Mouse (Mus musculus): ENCODE measurements around the gene Gsta4. TPM values are rescaled to one million over a fixed set of nuclear protein-coding genes. Genes with fewer than 3 reads are reported as not detected.

Gsta4 gene
- total RNA-seq, 2 experiments from 2014 or later = 33.9 to 39.5 TPM

- DNase-seq (ENCODE audit: low spot score in 2 of 2) = peak in 1 of 2 experiments; percentile 35
Observed at GRCm38 (mm10) chr9:78176831-78177230, 5.7 kb upstream of the Gsta4 start.

GRCm38 (mm10) chr9:78178197-78178596 is 4.4 kb upstream of the Gsta4 start:
- DNase-seq (ENCODE audit: low spot score in 2 of 2) = no peak

GRCm38 (mm10) chr9:78179071-78179470 is 3.5 kb upstream of the Gsta4 start:
- DNase-seq (ENCODE audit: low spot score in 2 of 2) = no peak

GRCm38 (mm10) chr9:78185686-78186085 is 3.1 kb downstream of the Gsta4 start:
- no peak for DNase-seq (ENCODE audit: low spot score in 2 of 2)

GRCm38 (mm10) chr9:78188910-78189309 is 6.3 kb downstream of the Gsta4 start:
- DNase-seq (ENCODE audit: low spot score in 2 of 2) = no peak

GRCm38 (mm10) chr9:78190651-78191634 is 8.4 kb downstream of the Gsta4 start:
- DNase-seq (ENCODE audit: low spot score in 2 of 2) = no peak

GRCm38 (mm10) chr9:78191736-78192135 is 9.2 kb downstream of the Gsta4 start:
- DNase-seq (ENCODE audit: low spot score in 2 of 2) = peak in 1 of 2 experiments; percentile 44

- DNase-seq (ENCODE audit: low spot score in 2 of 2) = peak; percentile 44 to 58
Observed at GRCm38 (mm10) chr9:78193902-78194597, 11.5 kb downstream of the Gsta4 start.

GRCm38 (mm10) chr9:78195034-78195433 is 12.5 kb downstream of the Gsta4 start:
- no peak for DNase-seq (ENCODE audit: low spot score in 2 of 2)

GRCm38 (mm10) chr9:78197801-78198200 is 15.2 kb downstream of the Gsta4 start:
- DNase-seq (ENCODE audit: low spot score in 2 of 2) = no peak

GRCm38 (mm10) chr9:78204194-78204593 is 21.6 kb downstream of the Gsta4 start:
- DNase-seq (ENCODE audit: low spot score in 2 of 2) = no peak

- no peak for DNase-seq (ENCODE audit: low spot score in 2 of 2)
Observed at GRCm38 (mm10) chr9:78208956-78209355, 26.4 kb downstream of the Gsta4 start.

- no peak for DNase-seq (ENCODE audit: low spot score in 2 of 2)
Observed at GRCm38 (mm10) chr9:78210079-78210478, 27.5 kb downstream of the Gsta4 start.

- no peak for DNase-seq (ENCODE audit: low spot score in 2 of 2)
Observed at GRCm38 (mm10) chr9:78210821-78211220, 28.2 kb downstream of the Gsta4 start.

- DNase-seq (ENCODE audit: low spot score in 2 of 2) = no peak
Observed at GRCm38 (mm10) chr9:78211521-78211920, 28.9 kb downstream of the Gsta4 start.

- no peak for DNase-seq (ENCODE audit: low spot score in 2 of 2)
Observed at GRCm38 (mm10) chr9:78212341-78213049, 29.9 kb downstream of the Gsta4 start.

GRCm38 (mm10) chr9:78217074-78217473 is 34.5 kb downstream of the Gsta4 start:
- no peak for DNase-seq (ENCODE audit: low spot score in 2 of 2)

GRCm38 (mm10) chr9:78222616-78223015 is 40.0 kb downstream of the Gsta4 start:
- DNase-seq (ENCODE audit: low spot score in 2 of 2) = no peak

GRCm38 (mm10) chr9:78223221-78223902 is 40.8 kb downstream of the Gsta4 start:
- DNase-seq (ENCODE audit: low spot score in 2 of 2) = no peak

- DNase-seq (ENCODE audit: low spot score in 2 of 2) = no peak
Observed at GRCm38 (mm10) chr9:78224418-78224817, 41.8 kb downstream of the Gsta4 start.

GRCm38 (mm10) chr9:78225304-78225703 is 42.7 kb downstream of the Gsta4 start:
- no peak for DNase-seq (ENCODE audit: low spot score in 2 of 2)

Measured in layer of hippocampus, postnatal 10 days (tissue).